Mouse (Mus musculus) midbrain, postnatal 0 days (tissue): ENCODE measurements around the gene Ubqln1. TPM values are rescaled to one million over a fixed set of nuclear protein-coding genes. Genes with fewer than 3 reads are reported as not detected.
A peak's percentile ranks its signal among the peaks of the same experiment; 100 is the strongest.

Source experiments
- ATAC-seq: fragments of 200-750 bp; cut with Nextera tagmentation; 2 replicates; pipeline ENCODE4 v1.8.0; 2017; ENCODE audit warnings: moderate number of reproducible peaks, mild to moderate bottlenecking, moderate TSS enrichment, moderate library complexity; ENCODE audit not compliant: low FRiP score
- DNase-seq: peaks from one replicate; pipeline ENCODE4 v3.0.0-alpha.2; 2015; ENCODE audit warnings: low spot score
- H3K27ac ChIP-seq: fragments of 300-500 bp; sonication (generic); 2 replicates; pipeline ENCODE4 v1.5.1; 2014; ENCODE audit warnings: low read depth, mild to moderate bottlenecking, low read length, mixed read lengths
- H3K27me3 ChIP-seq: fragments of 300-500 bp; sonication (generic); 2 replicates; pipeline ENCODE4 v1.6.1; 2014; ENCODE audit warnings: low read length, control low read depth, mixed read lengths; ENCODE audit not compliant: insufficient read depth
- H3K36me3 ChIP-seq: fragments of 300-500 bp; sonication (generic); 2 replicates; pipeline ENCODE4 v1.6.1; 2014; ENCODE audit warnings: low read length, control low read depth, mixed read lengths; ENCODE audit not compliant: insufficient read depth
- H3K4me1 ChIP-seq: fragments of 300-500 bp; sonication (generic); 2 replicates; pipeline ENCODE4 v1.6.1; 2014; ENCODE audit warnings: mild to moderate bottlenecking, control low read depth, antibody characterized with exemption, low read length, mixed read lengths; ENCODE audit not compliant: insufficient read depth
- H3K4me2 ChIP-seq: fragments of 300-500 bp; sonication (generic); 2 replicates; pipeline ENCODE4 v1.6.1; 2014; ENCODE audit warnings: low read depth, mild to moderate bottlenecking, low read length, mixed read lengths; ENCODE audit not compliant: poor library complexity, severe bottlenecking
- H3K4me3 ChIP-seq: fragments of 300-500 bp; sonication (generic); 2 replicates; pipeline ENCODE4 v1.5.1; 2014; ENCODE audit warnings: low read depth, mild to moderate bottlenecking, low read length, moderate library complexity
- H3K9ac ChIP-seq: fragments of 300-500 bp; sonication (generic); replicated peaks from 2 replicates; pipeline ENCODE4 v1.6.1; 2014; ENCODE audit warnings: mild to moderate bottlenecking, low read length, moderate library complexity, mixed read lengths; ENCODE audit not compliant: poor library complexity, severe bottlenecking
- H3K9me3 ChIP-seq: fragments of 300-500 bp; sonication (generic); 2 replicates; pipeline ENCODE4 v1.6.1; 2016; ENCODE audit warnings: low read length, control low read depth
- CTCF ChIP-seq: IDR thresholded peaks from 2 replicates; pipeline ENCODE4 v1.5.1; 2016; ENCODE audit warnings: antibody characterized with exemption, mild to moderate bottlenecking
- WGBS: fragments of 180-500 bp; shearing (Covaris S2); extraction: QIAGEN DNeasy Blood & Tissue Kit; methylation state at CpG from one replicate; pipeline ENCODE4 v1.1.7; 2014; 5-methylcytosine and 5-hydroxymethylcytosine counted together
- polyA plus RNA-seq: library from polyadenylated mRNA; unstranded; fragments of >200 nt; fragmentation: Nextera tagmentation; extraction: Ambion mirVana; gene quantifications from 2 replicates; pipeline ENCODE4 v1.2.1, GENCODE M21; 2015
- total RNA-seq: library from RNA; depleted of rRNA; stranded (reverse); fragments of >200 nt; gene quantifications from 2 replicates; pipeline ENCODE4 v1.2.3, GENCODE M21; 2014; rRNA removed

Ubqln1 gene
- 206 and 222 TPM in 2 replicates for total RNA-seq
- 102 and 109 TPM in 2 replicates for polyA plus RNA-seq

GRCm38 (mm10) chr13:58215592-58216341, at the start of gene Ubqln1:
Gene Ubqln1 (minus strand): TSS chr13:58215653.
- ATAC-seq (peak; percentile 93), DNase-seq (peak; percentile 91)
- 3% methylated on average over 51 of the region's 62 CpGs for WGBS
- H3K27ac ChIP-seq = peak within 1 kb of the TSS; percentile 93
- H3K27me3 ChIP-seq = no peaks in the 10 kb centered on the region
- no peaks in the 10 kb centered on the region for H3K9me3 ChIP-seq
- peaks cover 10% of the 10 kb centered on the region; the same call in 1 of the 2 replicates for H3K4me1 ChIP-seq
- no peaks in the 10 kb centered on the region for H3K36me3 ChIP-seq
- peak within 1 kb of the TSS; percentile 84 for H3K9ac ChIP-seq
- peak within 1 kb of the TSS; percentile 70 for H3K4me2 ChIP-seq
- peak; percentile 64 for TF ChIP-seq CTCF
- peak within 1 kb of the TSS; percentile 99 for H3K4me3 ChIP-seq

DNA sequence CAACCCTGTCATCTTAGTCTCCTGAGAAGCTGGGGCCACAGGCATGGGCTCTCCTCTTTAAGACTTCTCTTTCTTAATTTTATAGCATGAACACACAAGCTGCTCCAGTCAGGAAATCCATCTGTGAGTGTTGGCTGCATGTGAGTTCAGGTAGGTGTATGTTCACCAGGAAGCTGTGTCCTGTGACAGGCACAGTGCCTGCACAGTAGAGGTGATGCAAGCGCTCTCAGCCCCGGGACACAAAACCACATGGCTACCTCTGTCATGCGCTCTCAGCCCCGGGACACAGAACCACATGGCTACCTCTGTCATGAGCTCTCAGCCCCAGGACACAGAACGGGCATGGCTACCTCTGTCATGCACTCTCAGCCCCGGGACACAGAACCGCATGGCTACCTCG, 48.1 kb upstream of the Ubqln1 start:
- no peak for DNase-seq
- Histone ChIP-seq H3K36me3 (peaks cover 14% of the 10 kb centered on the region; the same call in 1 of the 2 replicates), H3K4me2 (no peak overlapping the region), H3K4me3 (no peak overlapping the region), H3K9me3 (no peaks in the 10 kb centered on the region), H3K9ac (no peak overlapping the region), H3K27me3 (no peaks in the 10 kb centered on the region), H3K4me1 (no peaks in the 10 kb centered on the region), H3K27ac (no peak overlapping the region)
- TF ChIP-seq CTCF = no peak
- 88% methylated on average over 8 of the region's 8 CpGs for WGBS
- no peak for ATAC-seq

- H3K4me2 ChIP-seq = no peak overlapping the region
- peaks cover 26% of the 10 kb centered on the region; the same call in 1 of the 2 replicates for H3K36me3 ChIP-seq
- 87% methylated on average over 4 of the region's 4 CpGs for WGBS
- no peak overlapping the region for H3K4me3 ChIP-seq
- no peaks in the 10 kb centered on the region for H3K27me3 ChIP-seq
- H3K4me1 ChIP-seq = no peaks in the 10 kb centered on the region
- ATAC-seq = no peak
- H3K9me3 ChIP-seq = no peaks in the 10 kb centered on the region
- H3K27ac ChIP-seq = no peak overlapping the region
- TF ChIP-seq CTCF = no peak
- DNase-seq = no peak
- H3K9ac ChIP-seq = no peak overlapping the region
These were observed 46.2 kb upstream of the Ubqln1 start for GRCm38 (mm10) chr13:58261674-58262073.

DNA sequence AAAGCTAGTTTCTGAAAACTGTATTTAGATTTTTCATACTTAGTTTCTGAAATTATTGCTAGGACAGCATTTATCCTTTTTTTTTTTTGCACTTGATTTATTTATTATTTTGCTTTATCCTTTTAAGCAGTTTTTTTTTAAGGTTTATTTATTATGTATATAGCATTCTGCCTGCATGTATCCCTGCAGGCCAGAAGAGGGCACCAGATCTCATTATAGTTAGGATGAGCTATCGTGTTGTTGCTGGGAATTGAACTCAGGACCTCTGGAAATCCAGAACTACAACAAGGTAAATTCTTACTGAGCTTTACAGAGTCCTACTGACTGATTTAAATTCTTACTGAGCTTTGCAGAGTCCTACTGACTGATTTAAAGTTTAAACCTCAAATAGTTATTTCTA, 37.8 kb upstream of the Ubqln1 start:
- Histone ChIP-seq H3K9ac (no peak overlapping the region), H3K4me3 (no peak overlapping the region), H3K27me3 (no peaks in the 10 kb centered on the region), H3K9me3 (no peaks in the 10 kb centered on the region), H3K4me1 (no peaks in the 10 kb centered on the region), H3K4me2 (no peak overlapping the region), H3K27ac (no peak overlapping the region), H3K36me3 (peaks cover 27% of the 10 kb centered on the region)
- ATAC-seq (no peak), DNase-seq (no peak)
- WGBS = 92% methylated on average over 1 of the region's 1 CpGs
- TF ChIP-seq CTCF = peak; percentile 55

GRCm38 (mm10) chr13:58248957-58249356, 33.5 kb upstream of the Ubqln1 start:
- no peak overlapping the region for H3K4me2 ChIP-seq
- ATAC-seq (no peak), DNase-seq (no peak)
- no peak overlapping the region for H3K4me3 ChIP-seq
- no peak overlapping the region for H3K27ac ChIP-seq
- H3K36me3 ChIP-seq = peaks cover 20% of the 10 kb centered on the region
- H3K9ac ChIP-seq = no peak overlapping the region
- TF ChIP-seq CTCF = no peak
- H3K9me3 ChIP-seq = no peaks in the 10 kb centered on the region
- no peaks in the 10 kb centered on the region for H3K27me3 ChIP-seq
- H3K4me1 ChIP-seq = no peaks in the 10 kb centered on the region
- WGBS = 94% methylated on average over 5 of the region's 5 CpGs

GRCm38 (mm10) chr13:58236536-58236935, 21.1 kb upstream of the Ubqln1 start:
- 82% methylated on average over 7 of the region's 7 CpGs for WGBS

More at GRCm38 (mm10) chr13:58236536-58236935, 21.1 kb upstream of the Ubqln1 start:
- H3K36me3 ChIP-seq = peaks cover 17% of the 10 kb centered on the region; the same call in 1 of the 2 replicates
- H3K27ac ChIP-seq = no peak overlapping the region
- no peaks in the 10 kb centered on the region for H3K9me3 ChIP-seq
- no peak overlapping the region for H3K9ac ChIP-seq
- no peak for ATAC-seq
- no peak overlapping the region for H3K4me3 ChIP-seq
- no peak for DNase-seq
- no peak overlapping the region for H3K4me2 ChIP-seq
- H3K27me3 ChIP-seq = no peaks in the 10 kb centered on the region
- TF ChIP-seq CTCF = no peak
- H3K4me1 ChIP-seq = no peaks in the 10 kb centered on the region
